Mouse (Mus musculus) yolk sac, embryonic 10.5 days (tissue): ENCODE data around the gene Zfp109.

Source experiments
- DNase-seq: peaks from one replicate; pipeline ENCODE4 v3.0.0-alpha.2; 2017; ENCODE audit warnings: low spot score

Gene Zfp109

DNA sequence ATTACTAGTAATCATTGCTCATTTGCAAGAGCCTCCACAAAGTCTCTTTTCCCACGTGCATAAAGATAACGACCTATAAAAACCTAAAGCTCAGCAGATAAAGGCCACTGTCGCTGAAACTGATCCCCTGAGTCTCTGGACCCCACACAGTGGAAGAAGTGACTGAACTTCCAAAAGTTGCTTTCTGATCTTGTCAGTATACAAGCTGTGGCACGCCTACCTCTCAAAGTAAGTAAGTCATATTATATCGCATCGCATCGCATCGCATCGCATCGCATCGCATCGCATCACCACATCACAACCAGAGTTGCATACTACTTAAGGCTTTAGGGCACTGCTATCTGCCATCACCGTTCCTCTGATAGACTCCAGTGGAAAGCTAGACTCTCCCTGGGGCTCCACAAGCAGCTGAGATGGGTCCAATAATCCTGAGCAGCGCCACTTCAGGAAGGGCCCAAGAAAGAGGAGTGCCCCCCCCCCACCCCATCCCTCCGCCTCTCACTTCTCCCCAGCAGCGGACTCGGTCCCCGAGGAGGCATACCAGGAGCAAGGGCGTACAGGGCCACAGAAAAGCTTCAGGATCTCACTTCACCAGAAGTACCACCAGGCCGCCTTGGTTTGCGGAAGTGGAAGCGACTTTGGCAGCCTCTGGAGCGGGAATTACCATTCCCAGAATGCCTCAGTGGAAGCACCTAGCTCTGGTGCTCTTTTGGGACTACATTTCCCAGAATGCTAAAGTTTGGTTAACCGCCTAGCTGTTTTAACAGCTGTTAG, 29.7 kb downstream of the Zfp109 start:
- peak; percentile 80 for DNase-seq

GRCm38 (mm10) chr7:24196961-24197360, 40.4 kb downstream of the Zfp109 start:
- no peak for DNase-seq

DNA sequence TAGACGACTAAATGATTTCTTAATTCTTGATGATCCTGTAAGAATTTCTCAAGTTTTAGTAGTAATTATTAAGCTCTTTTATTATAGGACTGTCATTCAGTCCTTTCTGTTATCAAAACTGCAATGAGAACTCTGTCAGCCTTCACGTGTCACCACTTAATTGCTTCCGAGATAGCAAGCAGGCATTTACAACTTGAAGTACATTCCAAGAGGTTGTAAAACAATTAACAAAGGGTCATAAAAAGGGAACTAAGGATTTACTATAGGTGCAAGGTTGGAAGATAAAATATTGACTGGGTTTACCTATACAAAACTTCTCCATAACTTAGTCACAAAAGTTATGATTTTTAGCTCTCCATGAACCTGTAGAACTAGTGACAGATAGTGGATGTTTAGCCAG, 44.2 kb downstream of the Zfp109 start:
- DNase-seq = no peak

GRCm38 (mm10) chr7:24191361-24191760, 46.0 kb downstream of the Zfp109 start:
- DNase-seq = no peak

DNA sequence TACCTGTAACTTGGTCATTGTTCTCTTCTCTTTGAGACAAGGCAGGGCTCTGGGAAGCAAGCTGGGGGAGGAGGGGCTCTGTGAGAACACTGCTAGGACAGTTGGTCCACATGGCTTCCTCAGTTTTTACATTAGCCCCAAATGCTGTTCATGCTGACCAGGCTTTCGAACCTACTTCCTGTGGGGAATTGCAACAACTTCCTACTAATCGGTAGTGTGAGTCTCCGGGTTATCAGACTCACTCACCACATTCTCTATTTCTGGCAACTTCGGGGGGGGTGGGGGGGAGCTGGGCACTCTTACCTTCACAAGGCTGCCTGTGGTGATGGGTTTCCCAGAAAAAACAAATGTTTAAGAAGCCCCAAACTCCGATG, 47.8 kb downstream of the Zfp109 start:
- DNase-seq = no peak

- DNase-seq = no peak
These were observed 48.3 kb downstream of the Zfp109 start for GRCm38 (mm10) chr7:24188901-24189570.

- no peak for DNase-seq
These were observed 49.7 kb downstream of the Zfp109 start for GRCm38 (mm10) chr7:24187611-24188010.
